Mouse (Mus musculus) gastrocnemius, adult 2 months (tissue): ENCODE data around the gene Gdf5. TPM values are rescaled to one million over a fixed set of nuclear protein-coding genes. Genes with fewer than 3 reads are reported as not detected.
A peak's percentile ranks its signal among the peaks of the same experiment; 100 is the strongest.

Experiments
- DNase-seq: peaks from one replicate; pipeline ENCODE4 v3.0.0; 2022
- H3K27ac ChIP-seq: fragments of 200-600 bp; 2 replicates; pipeline ENCODE4 v1.8.1; 2022; ENCODE audit warnings: mild to moderate bottlenecking
- H3K4me3 ChIP-seq: fragments of 200-600 bp; 2 replicates; pipeline ENCODE4 v1.8.1; 2022; ENCODE audit warnings: mild to moderate bottlenecking, moderate library complexity
- CTCF ChIP-seq: fragments of 200-600 bp; IDR thresholded peaks from 2 replicates; pipeline ENCODE4 v1.8.1; 2022; ENCODE audit warnings: antibody characterized with exemption, mild to moderate bottlenecking, moderate library complexity
- intact Hi-C: fragments of 180-260 bp; cut with DNase I; formaldehyde crosslinking; loops from one replicate; pipeline ENCODE4 v1.15.1; 2025
- total RNA-seq, 2 experiments: library from RNA; stranded (reverse); gene quantifications; 2 replicates each; pipeline ENCODE4 v1.2.3; 2021

Gene Gdf5
- total RNA-seq, 2 experiments from 2014 or later, result 0.08 TPM; not detected in 1

DNA sequence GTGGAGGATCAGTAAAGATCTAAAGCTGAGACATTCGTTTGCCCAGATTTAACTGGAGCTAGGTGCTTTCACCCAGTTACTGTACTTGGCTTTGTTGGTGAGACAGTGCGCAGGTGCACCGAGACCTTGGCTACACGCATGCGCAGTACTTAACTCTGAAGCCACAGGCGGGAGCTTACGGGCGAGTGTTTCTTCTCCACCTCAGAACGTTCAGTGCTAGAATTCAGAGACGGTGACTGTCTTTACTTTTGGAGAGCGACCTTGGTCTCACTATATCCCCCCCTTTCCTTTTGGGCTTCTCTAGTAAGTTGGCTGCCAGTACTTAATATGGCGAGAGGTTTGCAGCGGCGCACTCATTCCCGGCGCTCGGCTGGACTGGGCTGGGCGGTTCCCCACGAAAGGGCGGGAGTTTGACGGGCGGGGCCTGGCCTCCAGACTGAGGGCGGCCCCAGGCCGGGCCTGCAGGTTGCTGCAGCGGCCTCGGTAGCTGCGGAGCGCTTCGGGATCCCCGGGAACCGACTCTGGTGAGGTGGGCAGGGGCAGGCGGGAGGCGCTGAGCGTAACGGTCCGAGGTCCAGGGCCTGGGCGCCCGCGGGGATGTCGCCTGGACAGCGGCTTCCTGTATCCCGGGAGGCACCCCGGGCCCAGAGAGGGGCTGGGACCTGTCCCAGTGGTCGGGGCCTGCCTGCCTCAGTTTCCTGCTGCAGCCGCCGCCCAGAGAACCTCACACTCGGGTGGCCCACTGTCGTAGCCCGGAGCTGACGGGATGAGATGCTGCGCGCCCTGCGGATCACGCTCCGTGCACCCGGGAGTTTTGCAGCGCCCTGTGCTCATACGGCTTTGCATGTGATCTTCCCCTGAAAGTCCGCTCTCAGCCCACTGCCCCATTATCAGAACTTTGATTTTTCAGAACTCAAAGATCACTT is 11.2 kb upstream of the Gdf5 start, which contains the start of gene Cep250:
Gene Cep250 (plus strand): TSS at position 325 of the 926 bp plus-strand sequence.
- peak; percentile 95 for DNase-seq
- intact Hi-C loops, result no loop called here
- Histone ChIP-seq H3K4me3 (peak within 1 kb of the TSS; percentile 85), H3K27ac (peak within 1 kb of the TSS; percentile 99)
- no peak for TF ChIP-seq CTCF

DNA sequence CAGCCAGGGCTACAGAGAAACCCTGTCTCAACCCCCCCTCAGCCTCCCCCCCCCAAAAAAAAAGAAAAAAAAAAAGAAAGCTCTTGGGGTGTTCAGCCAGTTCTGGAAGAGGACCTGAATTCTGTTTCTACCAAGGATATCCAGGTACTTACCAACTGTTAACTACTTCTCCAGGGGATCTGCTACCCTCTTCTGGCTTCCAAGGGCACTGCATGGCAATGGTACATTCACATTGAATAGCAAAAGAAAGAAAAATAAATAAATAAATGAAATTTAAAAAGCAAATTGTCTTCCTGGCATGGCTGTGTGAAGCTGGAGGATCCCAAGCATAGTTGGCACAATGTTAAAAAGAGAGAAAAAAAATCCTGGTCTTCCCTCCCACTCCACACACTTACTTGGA is 6.8 kb upstream of the Gdf5 start:
- TF ChIP-seq CTCF, result peak; percentile 72
- intact Hi-C loops, result no loop called here
- Histone ChIP-seq H3K27ac (no peak overlapping the region), H3K4me3 (no peak overlapping the region)
- DNase-seq, result peak; percentile 54

DNA sequence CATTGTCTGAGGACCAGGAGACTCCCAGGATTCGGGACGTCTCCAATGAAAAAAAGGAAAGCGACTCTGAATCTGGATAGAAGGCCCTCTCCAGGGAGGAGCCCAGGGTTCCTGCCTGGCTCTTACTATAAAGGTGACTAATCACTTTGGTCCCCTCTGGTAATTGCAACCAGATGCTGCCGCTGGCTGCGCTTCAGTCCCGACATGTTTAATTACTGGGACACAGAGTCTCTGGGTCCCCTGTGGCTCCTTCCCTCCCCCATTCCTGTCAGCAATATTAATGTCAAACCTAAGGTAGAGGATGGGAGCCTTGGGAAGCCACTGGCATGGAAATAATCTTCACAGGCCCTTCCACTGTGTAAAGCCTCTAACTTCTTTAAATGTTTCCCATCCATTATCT is 4.2 kb upstream of the Gdf5 start:
- intact Hi-C loops, result loop anchor here (10.0 kb wide), 1 partner anchor 255 kb away; the partner anchor contains the start of gene Trpc4ap
- Histone ChIP-seq H3K4me3 (no peak overlapping the region), H3K27ac (no peak overlapping the region)
- TF ChIP-seq CTCF, result no peak
- DNase-seq, result peak; percentile 55

DNA sequence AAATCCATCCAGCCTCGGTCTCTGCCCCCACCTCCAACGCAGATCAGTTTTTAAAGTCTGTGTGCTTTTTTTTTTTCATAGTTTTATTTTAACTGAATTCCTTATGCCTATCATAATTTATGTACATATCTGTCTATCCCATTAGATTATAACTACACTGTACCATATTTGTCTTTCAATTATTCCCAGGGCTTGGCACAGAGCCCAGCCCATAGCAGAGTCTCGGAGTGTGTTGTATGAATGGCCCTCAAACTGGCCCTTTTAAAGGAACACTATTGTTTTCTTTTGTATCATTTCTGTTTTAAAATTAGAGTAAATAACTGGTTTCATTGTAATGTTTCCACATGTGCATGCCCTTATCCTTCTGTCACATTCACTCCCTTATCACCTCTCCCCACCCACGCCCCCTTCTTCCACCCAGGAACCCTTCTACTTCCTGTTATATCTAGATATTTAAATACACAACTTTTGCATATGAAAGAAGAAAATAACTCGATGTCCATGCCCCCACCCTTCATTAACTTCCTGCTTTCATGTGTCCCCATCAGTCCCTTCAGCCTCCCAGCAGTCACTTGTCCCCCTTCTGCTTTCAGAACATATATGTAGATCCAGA is 2.3 kb upstream of the Gdf5 start:
- intact Hi-C loops, result loop anchor here (10.0 kb wide), 1 partner anchor 253 kb away; the partner anchor contains the start of gene Trpc4ap
- Histone ChIP-seq H3K27ac (no peak overlapping the region), H3K4me3 (no peak overlapping the region)
- TF ChIP-seq CTCF, result no peak
- no peak for DNase-seq

DNA sequence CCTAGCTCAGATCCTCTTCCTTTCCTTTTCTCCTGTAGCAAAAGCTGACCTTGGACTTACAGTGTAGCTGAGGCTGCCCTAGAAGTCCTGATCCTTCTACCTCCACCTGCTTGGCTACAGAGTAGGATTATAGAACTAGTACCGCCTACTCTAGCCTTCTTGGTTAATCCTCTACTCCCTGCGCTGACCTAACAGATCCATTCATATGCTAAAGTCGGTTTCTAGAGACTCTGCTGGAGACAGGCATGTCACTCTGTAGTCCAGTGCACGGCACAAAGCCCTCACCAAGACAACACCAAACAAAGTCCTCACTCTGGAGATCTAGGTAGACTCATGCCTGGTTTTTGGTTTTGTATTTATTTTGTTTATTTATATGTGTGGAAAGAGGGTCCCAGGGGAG is 1.3 kb upstream of the Gdf5 start:
- no peak for DNase-seq
- no peak for TF ChIP-seq CTCF
- no peak overlapping the region for H3K4me3 ChIP-seq
- intact Hi-C loops, result loop anchor here (1.0 to 10.0 kb wide), 2 partner anchors 99 to 252 kb away; partner anchors contain the start of gene Trpc4ap
- no peak overlapping the region for H3K27ac ChIP-seq

DNA sequence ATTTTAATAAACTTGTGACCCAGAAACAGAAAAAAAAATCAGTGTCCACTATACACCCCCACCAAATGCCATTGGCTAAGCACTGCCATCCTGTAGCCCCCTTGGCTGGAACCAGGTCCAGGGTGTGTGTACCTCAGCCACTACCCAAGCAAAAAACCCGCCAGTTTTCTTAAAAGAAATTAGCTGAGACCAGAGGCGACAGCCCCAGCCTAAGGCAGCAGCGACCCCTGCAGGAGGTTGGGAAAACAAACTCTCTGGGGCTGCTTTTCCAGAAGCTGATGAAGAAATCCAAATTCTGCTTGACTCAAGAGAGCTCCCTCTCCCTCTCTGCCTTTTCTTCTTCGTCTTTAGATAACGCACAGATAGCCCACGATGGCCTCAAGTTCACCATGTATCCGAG is 902 bp upstream of the Gdf5 start:
- intact Hi-C loops, result loop anchor here (1.0 to 10.0 kb wide), 2 partner anchors 99 to 251 kb away; partner anchors contain the start of gene Trpc4ap
- peak; percentile 82 for DNase-seq
- Histone ChIP-seq H3K4me3 (no peak overlapping the region), H3K27ac (no peak overlapping the region)
- peak; percentile 95 for TF ChIP-seq CTCF

DNA sequence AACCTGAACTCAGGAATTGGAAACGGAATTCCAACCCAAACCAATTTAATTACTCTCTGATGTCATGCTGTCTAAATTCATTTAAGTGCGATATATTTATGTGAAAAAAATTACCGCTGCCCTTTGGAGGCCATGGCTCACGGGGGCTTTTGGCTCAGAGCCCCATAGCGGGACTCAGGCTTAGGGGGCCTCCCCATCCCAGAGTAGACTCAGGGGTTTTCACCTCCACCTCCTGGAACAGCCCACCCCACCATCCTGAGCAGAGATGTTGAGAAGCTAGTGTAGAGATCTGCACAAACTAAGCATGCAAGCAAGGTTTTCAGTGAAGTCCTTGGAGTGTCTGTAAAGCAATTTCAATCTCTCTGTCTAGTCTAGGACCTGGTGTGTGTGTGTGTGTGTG is 413 bp upstream of the Gdf5 start:
- H3K27ac ChIP-seq, result no peak overlapping the region
- intact Hi-C loops, result loop anchor here (10.0 kb wide), 1 partner anchor 251 kb away; the partner anchor contains the start of gene Trpc4ap
- TF ChIP-seq CTCF, result no peak
- no peak for DNase-seq
- H3K4me3 ChIP-seq, result no peak overlapping the region

DNA sequence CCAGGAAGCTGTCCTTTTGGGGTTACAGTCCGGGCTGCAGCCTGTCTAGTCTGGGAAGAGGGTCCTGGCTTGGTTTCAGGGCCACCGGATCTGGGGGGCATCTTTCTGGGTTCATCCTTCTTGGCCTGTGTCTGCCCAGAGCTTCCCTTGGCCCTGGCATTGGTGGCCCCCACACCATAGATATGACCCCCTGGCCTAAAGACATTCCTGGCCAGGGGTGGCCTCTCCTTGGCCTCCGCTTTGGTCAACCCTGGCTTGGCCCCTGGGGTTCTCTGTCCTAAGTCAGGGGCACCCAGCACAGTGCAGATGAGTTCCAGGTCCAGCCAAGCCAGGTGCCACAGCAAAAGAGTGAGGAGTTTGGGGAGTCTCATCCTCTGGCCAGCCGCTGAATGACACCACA is 482 bp downstream of the Gdf5 start:
- no peak for TF ChIP-seq CTCF
- DNase-seq, result no peak
- intact Hi-C loops, result loop anchor here (10.0 kb wide), 1 partner anchor 250 kb away; the partner anchor contains the start of gene Trpc4ap
- H3K27ac ChIP-seq, result no peak overlapping the region
- no peak overlapping the region for H3K4me3 ChIP-seq

DNA sequence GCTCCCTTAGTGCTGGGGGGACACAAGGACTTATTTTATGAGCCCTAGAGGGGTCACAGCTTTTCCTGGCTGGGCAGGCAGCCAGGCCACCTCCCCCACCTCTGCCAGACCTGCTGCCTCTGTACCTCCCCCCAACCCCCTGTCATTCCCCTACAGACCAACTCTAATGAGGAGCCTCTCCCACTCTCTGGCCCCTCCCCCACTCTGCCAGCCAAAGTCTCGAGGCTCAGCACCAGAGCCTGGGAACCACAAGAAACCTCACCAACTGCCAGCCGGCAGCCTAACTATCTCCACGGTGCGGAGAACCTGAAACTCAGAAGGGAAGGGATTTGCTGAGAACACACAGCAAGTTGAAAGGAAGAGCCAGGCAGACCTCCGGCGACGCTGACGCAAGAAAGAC is 1.7 kb downstream of the Gdf5 start:
- H3K27ac ChIP-seq, result no peak overlapping the region
- no peak for DNase-seq
- intact Hi-C loops, result loop anchor here (10.0 kb wide), 1 partner anchor 249 kb away; the partner anchor contains the start of gene Trpc4ap
- no peak for TF ChIP-seq CTCF
- H3K4me3 ChIP-seq, result no peak overlapping the region

DNA sequence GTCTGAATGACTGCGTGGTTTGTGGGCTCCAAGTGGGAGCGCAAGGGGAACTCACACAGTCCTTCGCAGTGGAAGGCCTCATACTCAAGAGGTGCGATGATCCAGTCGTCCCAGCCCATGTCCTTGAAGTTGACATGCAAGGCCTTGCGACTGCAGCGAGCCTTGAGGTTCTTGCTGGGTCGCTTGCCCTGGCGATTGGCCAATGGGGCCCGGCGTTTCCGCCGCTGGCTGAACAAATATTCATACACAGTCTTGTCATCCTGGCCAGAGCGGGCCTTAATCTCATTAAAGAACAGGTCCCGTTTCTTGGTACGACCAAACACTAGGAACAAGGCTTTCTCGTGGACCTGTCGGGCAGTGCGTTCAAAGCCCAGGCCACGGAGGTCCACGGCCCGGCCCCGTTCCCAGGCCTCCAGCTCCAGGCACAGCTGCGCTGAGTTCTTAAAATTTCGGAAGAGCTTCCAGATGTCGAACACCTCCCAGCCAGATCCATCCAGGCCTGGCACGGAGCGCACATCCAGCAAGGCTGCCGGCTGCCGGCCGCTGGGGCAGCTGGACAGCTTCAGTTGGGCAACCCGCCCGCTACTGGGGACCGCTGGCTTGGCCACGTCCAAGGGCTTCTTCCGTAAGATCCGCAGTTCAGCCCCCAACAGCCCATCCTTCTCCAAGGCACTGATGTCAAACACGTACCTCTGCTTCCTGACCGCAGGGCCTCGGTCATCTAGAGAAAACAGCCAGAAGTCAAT is 3.3 kb downstream of the Gdf5 start:
- DNase-seq, result peak; percentile 74
- Histone ChIP-seq H3K27ac (no peak overlapping the region), H3K4me3 (peak overlapping the region; percentile 11; the same call in 1 of the 2 replicates)
- no peak for TF ChIP-seq CTCF
- intact Hi-C loops, result loop anchor here (10.0 kb wide), 1 partner anchor 247 kb away; the partner anchor contains the start of gene Trpc4ap

DNA sequence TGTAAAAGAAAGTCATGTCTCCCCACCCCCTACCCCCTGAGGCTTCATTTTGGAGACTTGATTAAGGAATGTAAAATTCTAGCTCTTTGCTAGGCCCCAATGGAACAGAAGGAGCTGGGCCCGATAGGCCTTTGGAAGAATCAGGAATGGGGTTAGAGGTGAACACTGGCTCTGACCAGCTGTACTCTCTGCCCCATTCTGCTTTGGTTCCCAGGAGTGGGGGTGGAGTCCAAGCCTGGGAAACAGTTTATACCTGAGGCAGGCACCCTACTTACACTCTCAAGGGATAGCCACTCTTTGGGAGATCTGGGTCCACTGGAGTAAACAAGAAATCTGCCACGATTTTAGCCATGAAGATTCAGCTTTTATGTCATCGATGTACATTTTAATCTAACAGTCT is 4.5 kb downstream of the Gdf5 start, which contains the start of gene Gm15557:
Gene Gm15557 (plus strand): TSS at position 48 of the 400 bp plus-strand sequence.
- Histone ChIP-seq H3K4me3 (no peak within 1 kb of the TSS), H3K27ac (no peak within 1 kb of the TSS)
- intact Hi-C loops, result loop anchor here (10.0 kb wide), 1 partner anchor 246 kb away; the partner anchor contains the start of gene Trpc4ap
- no peak for TF ChIP-seq CTCF
- DNase-seq, result no peak
